Mouse (Mus musculus): ENCODE measurements around the gene Abcb4. TPM values are rescaled to one million over a fixed set of nuclear protein-coding genes. Genes with fewer than 3 reads are reported as not detected.
A peak's percentile ranks its signal among the peaks of the same experiment; 100 is the strongest.
"Not testable (repeated sequence)": the region's sequence is repeated elsewhere in the genome, so short reads cannot be mapped to it uniquely, and the experiment has no call there.

The Abcb4 gene
- total RNA-seq, 2 experiments from 2014 or later, result 4.1 to 4.8 TPM

DNA sequence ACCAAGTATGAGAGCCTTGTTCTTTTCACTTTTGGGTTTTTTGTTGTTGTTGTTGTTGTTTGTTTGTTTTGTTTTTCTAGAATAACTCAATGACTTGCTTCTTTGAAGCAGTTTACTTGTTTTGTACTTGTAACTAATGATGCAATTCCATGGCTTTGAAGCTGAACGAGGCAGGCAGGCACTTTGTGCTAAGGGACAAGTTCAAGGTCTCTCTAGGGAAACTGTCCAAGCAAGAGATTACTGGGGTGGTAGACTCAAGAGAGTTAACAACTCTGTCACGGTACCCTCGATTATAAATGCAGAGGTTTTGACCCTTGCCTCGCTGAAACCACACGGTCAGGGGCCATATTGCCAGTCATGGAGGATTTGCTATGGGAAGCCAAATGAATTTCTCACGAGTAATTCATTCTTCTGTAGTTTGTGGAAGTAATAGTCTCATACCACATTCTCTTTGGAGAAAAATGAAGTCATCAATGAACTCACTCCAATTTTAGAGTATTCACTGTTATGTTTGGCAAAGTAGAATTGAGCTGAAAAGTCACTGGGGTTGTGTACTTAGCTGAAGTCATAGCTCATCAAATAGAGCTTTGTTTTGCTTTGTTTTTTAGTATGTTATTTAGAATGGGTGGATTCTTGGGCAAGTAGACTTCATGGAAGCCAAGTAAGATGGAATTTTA, 8.8 kb downstream of the Abcb4 start:
- DNase-seq, result no peak
- intact Hi-C loops (cut with DNase I), result no loop called here

DNA sequence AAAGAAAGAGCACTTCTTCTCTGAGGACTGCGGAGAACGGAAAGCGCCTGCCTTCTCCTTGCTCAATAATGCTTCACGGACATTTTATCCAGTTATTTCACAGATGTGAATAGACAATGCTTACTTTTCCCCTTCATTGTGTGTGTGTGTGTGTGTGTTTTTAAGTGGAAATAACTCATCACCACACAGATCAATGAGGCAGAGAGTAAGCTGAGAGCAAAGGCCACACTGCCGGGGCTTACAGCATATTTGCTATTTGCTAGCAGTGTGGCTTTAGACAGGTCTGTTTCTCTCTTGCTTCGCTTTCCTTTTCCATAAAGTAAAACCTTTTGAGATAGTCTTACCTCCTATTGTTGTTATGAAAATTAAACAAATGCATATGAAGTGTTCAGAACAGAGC, 11.0 kb downstream of the Abcb4 start:
- DNase-seq, result no peak
- intact Hi-C loops (cut with DNase I), result no loop called here

DNA sequence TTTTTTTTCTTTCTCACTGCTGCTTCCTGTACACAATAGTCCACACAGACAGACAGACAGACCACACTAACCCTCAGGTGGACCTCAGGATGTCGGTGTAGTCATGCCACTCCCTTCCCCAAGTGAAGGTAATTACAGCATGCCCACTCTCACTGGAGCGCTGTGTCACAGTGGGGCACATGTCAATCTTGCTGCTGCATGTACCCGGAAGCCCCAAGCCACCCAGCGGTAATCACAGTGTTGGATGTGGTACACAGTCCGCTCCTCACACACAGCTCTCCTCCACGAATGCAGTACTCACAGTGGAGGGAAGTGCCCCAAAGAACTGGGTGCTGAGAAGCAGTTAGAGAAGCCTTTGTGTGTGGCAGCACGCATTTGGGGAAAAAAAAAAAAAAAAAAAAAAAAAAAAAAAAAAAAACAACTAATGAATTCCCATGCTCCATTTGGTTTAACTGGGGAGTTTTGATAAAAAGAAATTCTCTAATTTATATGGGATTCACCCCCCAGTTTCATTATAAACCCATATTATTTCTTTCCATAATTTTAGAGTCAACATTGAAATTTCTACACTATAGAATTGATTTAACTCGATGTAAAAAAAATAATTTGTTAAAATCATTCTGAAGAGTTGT, 18.2 kb downstream of the Abcb4 start:
- DNase-seq, result no peak
- intact Hi-C loops (cut with DNase I), result no loop called here

DNA sequence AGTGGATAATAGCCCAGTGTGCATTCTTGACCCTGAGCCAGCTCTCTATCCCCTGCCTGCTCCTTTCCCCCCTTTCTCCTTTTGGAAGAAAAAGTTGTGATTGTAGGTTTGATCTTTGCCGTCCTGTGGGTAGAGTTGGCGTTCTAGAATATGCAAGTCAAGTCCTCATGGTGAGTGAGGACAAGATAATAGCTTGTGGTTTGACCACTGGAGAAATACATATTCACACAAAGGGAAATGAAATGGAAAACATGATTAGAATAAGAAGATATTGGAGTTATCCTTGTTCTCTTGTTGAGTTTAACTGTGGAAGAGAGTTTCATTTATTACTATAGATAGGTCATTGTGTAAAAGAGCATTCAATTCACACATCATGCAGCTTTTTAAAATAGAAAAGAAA, 22.9 kb downstream of the Abcb4 start:
- intact Hi-C loops (cut with DNase I), result no loop called here
- DNase-seq, result no peak

DNA sequence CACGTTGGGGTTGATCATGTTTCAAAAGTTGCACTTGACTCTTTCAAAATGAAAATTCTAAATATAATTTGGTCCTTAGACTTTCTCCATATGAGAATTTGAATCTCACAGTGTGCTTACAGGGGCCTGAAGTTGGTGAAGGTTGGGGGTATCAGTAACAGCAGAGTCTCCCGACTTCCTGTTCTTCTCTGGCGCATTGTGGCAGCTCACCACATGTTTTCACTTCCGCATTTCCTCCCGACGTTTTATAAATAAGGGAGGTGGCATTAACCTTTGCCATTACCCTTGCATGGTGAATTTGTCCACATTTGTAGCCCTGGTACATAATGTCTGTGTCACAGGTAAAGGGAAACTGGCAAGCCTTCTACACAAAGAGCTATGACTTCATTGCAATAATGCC, 23.6 kb downstream of the Abcb4 start:
- no peak for DNase-seq
- intact Hi-C loops (cut with DNase I), result no loop called here

DNA sequence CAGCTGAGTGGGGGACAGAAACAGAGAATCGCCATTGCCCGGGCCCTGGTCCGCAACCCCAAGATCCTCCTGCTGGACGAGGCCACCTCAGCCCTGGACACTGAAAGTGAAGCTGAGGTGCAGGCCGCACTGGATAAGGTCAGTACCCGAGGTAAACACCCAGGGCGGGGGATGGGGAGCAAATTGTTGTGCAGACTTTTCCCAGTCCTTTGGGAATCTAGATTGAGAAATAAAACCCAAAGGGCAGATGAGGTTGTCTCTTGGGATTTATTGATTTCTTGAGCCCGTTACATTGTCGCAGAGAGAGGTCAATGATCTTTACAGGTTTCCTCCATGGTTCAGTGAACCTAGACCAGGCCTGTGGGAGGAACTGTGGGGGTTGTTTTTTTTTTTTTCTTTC, 34.9 kb downstream of the Abcb4 start:
- DNase-seq, result no peak
- intact Hi-C loops (cut with DNase I), result no loop called here

DNA sequence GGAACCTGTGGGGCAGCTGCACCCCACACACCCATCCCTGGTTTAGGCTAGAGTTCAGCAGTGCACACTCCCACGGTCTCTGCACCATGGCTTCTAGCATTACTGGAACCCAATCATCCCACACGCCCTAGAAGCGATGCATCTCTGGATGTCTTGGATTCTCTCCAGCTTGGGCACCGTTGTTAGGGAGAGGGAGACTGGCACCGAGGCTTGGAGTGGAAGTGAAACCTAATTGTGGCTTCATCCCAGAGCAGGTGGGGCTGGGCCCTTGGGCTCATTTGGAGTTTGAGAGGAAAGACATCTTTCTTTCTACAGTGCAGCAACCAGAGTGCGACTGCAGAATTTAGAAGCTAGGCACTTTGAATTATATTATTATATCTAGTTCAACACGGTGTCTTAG, 44.4 kb downstream of the Abcb4 start:
- DNase-seq, result no peak
- intact Hi-C loops (cut with DNase I), result no loop called here

DNA sequence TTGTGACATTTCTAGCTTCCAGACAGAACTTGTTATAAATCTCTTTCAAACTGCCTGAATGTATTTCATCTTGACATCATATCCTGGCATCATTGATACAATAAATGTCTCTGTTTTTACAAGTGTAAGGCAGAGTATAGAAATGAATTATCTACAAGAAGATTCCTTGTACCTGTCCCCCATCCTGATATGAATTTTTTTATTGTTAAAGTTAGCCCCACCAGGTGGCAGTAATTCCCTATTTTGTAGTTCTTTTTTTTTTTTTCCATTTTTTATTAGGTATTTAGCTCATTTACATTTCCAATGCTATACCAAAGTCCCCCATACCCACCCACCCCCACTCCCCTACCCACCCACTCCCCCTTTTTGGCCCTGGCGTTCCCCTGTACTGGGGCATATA, 47.7 kb downstream of the Abcb4 start:
- DNase-seq, result not testable (repeated sequence)
- intact Hi-C loops (cut with DNase I), result loop anchor here (5.0 to 10.0 kb wide), 4 partner anchors 56 to 486 kb away; partner anchors contain the start of gene Crot

DNA sequence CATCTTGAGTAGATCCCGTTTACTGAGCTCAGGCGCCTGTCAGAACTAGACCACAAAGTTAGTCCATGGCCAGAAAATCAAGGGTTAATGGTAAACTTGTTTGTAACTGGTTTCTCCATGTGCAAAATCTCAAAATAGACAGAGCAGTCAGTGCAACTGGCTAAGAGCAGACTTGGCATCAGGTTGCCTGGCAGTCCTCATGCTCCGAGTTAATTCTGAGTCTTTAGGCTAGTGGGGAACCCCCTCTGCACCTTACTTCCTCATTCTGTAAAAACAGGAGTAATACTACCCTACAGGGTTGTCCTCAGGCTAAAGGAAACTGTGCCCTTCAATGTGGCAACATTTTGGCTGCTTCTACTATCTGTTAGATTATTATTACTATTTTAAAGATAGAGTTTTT, 50.3 kb downstream of the Abcb4 start:
- intact Hi-C loops (cut with DNase I), result loop anchor here (5.0 to 10.0 kb wide), 4 partner anchors 53 to 483 kb away; partner anchors contain the start of gene Crot
- DNase-seq, result peak; percentile 52 to 55

DNA sequence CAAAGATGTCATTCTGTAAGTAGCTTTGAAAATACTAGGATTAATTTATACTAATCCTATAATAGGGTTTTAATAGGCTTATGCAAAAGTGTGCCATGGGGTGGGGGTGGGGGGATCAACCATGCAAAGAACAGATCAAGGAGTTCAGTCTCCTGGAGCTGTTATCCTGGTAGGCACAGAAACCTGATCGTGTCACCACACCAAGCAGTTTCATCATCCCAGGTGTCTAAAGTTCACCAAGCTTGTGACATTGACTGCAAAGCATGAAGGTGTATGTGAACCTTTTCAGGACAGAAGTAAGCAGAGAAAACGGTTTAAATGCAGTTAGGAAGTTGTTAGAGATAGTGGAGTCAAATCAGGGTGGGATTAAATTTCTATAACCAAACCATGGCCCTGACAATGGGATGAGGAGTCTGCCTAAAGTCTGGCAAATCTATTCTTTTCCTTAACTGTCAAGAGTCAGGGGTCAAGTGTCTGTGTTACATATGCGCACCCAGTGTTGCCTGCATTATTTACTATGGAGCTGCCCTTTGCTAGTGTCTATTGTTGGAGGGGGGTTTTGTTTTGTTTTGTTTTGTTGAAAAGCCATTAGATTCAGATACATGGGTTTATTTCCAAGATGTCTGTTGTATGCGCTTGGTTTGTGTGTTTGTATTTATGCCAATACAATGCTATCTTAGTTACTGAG, 54.0 kb downstream of the Abcb4 start:
- intact Hi-C loops (cut with DNase I), result loop anchor here (10.0 kb wide), 1 partner anchor 107 kb away; no protein-coding TSS in a partner anchor
- DNase-seq, result no peak

DNA sequence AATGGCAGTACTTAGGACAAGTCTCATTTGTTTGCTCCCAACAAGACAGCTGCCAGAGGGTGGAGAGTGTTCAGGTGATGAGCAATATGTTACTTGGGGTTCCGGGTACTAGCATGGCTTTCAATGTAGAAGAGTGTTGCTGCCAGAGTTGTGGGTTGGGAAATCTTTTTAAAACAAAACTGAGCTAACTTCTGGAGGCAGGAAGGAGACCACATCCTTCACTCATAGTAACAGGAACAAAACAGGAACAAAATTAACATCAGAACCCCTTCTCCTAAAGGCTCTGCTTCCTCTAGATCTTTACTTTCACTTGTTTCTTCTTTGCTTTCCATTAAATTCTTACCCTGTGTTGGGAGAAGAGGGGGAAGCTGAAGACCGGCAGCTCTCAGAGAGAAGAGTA, 60.1 kb downstream of the Abcb4 start:
- intact Hi-C loops (cut with DNase I), result no loop called here
- no peak for DNase-seq

DNA sequence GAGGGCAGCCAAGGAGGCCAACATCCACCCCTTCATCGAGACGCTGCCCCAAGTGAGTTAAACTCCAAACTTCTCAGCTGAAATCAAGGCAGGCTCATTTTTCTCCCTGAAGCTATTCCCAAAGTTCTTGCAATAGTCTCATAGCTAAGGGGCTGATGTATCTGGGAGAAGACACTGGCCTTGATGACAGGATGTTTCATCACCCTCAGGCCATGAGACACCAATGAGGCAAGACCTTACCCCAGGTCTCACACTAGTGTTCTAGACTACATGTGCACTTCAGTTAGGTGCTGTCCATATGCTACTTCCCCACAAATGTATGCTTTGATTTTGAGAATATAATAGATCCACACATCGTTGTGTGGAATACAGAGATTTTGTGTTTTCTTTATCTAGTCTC, 62.0 kb downstream of the Abcb4 start:
- intact Hi-C loops (cut with DNase I), result no loop called here
- DNase-seq, result no peak

DNA sequence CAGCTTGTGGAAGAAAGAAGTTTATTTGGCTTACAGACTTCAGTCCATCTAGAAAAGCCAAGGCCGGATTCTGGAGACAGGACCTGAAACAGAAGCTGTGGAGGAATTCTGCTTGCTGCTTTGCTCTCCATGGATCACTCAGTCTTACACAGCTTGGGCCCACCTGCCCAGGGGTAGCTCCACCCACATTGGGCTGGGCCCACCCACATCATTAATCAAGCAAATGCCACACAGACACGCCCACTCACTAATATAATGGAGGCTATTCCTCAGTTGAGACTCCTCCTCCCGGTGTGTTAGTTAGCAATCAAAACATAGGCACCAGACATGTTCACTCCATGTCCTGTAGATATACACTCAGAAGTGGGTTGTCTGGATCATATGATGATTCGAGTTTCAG, 67.0 kb downstream of the Abcb4 start:
- intact Hi-C loops (cut with DNase I), result no loop called here
- no peak for DNase-seq

DNA sequence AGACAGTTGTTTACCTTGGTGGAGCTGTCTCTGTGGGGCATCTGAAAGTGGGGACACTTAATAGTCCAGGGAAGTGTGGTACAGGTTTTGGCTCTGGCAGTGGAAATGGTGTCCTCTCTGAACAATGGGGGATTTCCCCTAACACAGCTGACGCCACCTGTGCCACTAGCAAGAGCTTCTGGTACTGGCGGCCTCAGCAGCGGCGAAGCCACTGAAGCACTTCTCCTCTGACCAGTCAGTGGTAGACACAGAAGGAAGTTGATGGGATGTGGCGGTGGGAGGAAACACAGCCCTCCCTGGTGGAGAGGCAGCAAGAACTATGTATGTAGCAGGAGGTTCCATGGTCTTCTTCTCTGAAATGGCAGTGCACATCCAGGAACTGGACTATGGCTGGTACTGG, 71.0 kb downstream of the Abcb4 start:
- intact Hi-C loops (cut with DNase I), result no loop called here

DNA sequence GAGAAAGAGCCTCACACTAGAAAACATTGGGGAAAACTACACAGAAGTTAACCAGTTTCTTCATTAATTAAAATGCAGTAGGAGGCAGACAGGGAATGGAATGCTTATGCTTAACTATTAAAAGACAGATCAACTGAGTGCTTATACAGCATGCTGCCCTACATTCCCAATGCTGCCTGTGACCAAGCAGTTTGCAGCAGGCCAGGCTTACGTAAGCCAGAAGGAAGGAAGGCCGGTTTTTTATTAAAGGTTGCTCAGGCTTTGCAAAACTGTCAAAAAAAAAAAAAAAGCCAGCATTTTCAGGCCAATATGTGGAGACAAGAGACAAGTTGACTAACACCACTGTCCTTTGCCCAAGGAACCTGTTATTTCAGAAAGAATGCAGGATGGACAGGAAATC, 77.2 kb downstream of the Abcb4 start:
- intact Hi-C loops (cut with DNase I), result no loop called here
- DNase-seq, result no peak

More for the DNA sequence above, 71.0 kb downstream of the Abcb4 start:
- DNase-seq, result no peak

DNA sequence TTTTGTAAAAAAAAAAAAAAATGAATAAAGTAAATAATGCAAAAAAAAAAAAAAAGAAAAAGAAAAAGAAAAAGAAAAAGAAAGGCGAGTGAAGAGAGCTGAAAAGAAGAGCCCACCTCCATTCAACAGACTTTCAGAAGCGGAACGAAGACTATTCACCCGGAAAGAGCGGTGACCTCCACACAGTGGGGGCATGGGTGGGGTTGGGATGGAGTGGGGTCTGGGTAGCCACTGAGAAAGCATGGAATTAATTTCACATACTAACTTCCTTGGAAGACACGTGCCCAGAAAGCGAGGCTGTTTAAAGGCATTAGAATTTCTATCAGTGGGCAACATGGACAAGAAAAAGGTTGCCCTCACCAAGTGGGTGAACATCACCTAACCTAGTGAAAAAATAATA, 78.8 kb downstream of the Abcb4 start:
- no peak for DNase-seq
- intact Hi-C loops (cut with DNase I), result no loop called here

DNA sequence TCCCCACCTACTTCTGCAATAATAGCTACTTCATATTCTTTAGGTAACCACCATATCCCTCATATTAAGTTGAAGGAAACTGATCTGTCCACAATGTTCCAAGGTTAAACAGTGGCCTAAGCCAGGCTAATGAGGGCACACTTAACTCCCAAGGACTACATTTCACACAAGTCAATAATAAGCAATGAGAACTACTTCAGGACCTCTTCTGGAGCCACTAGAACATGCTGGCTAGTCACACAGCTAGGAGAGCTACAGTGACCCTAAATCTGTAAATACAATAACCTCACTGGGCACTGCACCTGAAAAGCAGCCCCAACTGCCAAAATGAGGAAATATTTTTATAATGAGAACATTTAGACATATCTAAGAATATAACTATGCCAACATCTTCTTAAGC, 81.2 kb downstream of the Abcb4 start:
- DNase-seq, result no peak
- intact Hi-C loops (cut with DNase I), result no loop called here

DNA sequence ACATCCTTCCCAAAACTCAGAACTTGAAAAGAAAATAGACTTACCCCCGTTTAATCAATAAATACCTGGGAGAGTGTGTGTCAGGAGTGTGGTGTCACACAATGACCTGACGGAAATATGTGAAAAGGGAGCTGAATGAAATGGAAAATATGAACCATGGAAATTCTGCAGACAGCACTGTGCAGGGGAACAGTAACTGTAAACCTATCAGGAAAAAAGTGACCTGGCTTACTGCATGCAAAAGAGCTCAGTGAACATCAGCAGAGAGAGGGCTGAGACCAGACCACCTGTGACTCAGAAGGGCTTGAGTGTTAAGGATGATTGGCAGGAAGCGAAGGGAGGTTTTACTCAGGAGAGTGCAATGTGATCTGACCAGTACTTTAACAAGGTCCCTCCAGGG, 92.0 kb downstream of the Abcb4 start:
- intact Hi-C loops (cut with DNase I), result no loop called here
- no peak for DNase-seq

DNA sequence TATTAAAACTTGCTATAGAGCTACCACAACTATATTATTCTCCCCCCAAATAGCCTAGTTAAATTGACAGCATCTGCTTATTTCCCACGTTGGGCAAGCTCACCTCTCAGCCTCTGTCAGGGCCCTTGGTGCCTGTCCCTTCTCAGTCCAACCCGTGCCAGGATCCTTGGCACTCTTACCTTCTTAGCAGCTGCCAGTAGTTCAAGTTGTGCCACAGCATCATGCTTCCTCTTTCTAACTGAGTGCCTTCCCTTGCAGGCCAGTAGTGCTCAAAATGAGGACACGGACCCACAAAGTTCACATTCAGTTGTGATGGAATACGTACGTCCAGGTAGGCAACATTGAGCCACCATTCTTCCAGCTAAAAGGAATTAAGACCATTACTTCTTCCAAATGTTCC, 94.4 kb downstream of the Abcb4 start:
- intact Hi-C loops (cut with DNase I), result no loop called here
- DNase-seq, result no peak

DNA sequence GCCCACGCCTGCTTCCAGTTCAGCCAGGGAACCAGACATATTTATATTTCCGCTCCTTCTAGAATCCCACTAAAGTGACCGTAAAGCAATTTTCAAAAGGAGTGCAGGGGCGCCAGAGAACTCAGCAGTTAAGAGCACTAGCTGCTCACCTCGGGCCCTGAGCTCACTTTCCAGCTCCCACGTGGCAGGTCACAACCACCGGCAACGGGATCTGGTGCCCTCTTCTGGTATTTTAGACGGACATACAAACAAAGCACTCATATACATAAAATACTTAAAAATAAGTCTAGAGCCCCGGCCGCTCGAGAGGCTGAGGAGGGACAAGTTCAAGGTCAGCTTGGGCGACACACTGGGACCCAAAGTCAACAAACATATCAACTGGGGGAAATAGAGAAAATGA, 97.0 kb downstream of the Abcb4 start:
- no peak for DNase-seq
- intact Hi-C loops (cut with DNase I), result loop anchor here (10.0 kb wide), 2 partner anchors 566 to 936 kb away; partner anchors contain the start of genes Dbf4 and Slc25a40

DNA sequence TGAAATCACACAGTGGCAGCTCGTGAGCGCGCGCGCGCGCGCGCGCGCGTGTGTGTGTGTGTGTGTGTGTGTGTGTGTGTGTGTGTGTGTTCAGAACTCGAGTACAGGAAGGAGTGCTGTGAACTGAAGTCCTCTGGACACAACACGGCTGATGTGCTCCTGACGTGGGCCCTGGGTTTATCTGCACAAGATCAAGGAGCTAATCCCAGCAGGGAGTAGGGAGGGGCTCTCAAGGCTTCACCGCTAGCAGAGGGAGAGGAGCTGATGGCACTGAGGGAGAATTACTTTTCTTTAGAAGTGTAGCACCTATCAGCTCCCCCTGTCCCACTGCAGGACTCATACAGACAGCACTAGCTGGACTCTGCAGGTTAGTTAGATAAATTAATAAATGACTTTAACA, 98.1 kb downstream of the Abcb4 start:
- intact Hi-C loops (cut with DNase I), result loop anchor here (10.0 kb wide), 2 partner anchors 567 to 937 kb away; partner anchors contain the start of genes Dbf4 and Slc25a40
- no peak for DNase-seq

Data from heart, postnatal 10 days (tissue).